Mouse (Mus musculus) lung, postnatal 10 days (tissue): ENCODE measurements at regions not wholly inside any gene's neighbourhood (a gene's known extent, or its start where the extent isn't known, plus 50 kb on each side); places are given as distances from the start of the nearest gene placed in this dataset.
A peak's percentile ranks its signal among the peaks of the same experiment; 100 is the strongest.

Source experiments
- DNase-seq: peaks from one replicate; pipeline ENCODE4 v3.0.0; 2021

DNA sequence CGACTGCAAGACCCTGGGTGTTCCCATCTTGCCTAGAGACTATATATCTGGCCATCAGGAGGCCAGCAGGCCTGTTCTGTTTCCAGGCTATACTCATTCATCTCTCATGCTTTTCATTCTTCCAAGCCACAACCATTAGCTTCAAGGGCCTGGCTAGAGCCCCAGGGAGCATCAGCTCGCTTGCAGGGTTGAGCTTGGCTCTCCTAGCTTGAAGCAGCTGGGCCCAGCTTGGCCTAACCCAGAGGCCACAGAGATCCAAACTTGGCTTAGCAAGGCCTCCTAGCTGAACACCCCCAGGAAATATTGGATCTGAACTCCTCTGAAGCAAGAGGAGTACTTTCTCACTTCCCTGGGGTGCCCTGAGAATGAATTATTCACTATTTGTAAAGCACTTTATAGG, 50.3 kb upstream of the 3425401B19Rik start:
- DNase-seq: peak; percentile 58
